Mouse (Mus musculus) mesoderm, embryonic 11.5 days (tissue): ENCODE results near the gene Fpr1.
"Not testable (repeated sequence)": the region's sequence is repeated elsewhere in the genome, so short reads cannot be mapped to it uniquely, and the experiment has no call there.

ENCODE experiments used
- DNase-seq: peaks from one replicate; pipeline ENCODE4 v3.0.0-alpha.2; 2012; ENCODE audit warnings: low read depth, low spot score

The Fpr1 gene

DNA sequence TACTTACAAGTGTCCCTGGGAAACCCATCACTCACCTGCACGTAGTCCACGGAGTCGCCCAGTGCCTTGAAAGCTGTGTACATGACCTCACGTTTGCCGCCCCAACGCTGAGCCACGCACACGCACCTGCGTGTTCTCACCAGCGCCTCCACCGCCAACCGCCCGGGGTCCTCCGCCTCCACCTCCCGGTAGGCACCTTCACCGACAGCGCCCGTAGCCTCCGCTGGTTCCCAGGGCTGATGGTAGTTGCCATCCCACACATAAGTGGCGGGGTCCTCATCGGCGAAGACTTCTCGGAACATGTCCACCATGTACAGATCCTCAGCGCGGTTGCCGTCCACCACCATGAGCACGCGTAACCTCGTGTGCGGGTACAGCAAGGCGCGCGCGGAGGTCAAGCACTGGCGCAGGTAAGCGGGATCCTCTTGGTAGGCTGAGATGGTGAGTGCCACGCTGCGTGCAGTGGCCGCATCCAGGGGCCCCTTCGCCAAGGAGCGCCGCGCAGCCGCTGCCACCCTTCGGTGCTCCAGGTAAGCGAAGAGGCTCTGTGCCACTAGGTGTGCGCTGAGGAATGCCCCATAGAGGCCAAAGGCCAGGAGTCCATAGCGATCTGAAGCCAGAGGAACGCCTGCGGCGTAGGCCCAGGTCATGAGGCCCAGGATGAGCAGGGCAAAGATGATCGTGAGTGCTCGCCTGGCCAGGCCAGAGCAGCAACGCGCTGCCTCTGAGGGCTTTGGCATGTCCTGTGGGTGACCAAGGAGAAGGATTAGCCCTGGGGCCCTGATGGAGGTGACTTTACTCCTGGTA is 33.6 kb downstream of the Fpr1 start:
- no peak for DNase-seq

DNA sequence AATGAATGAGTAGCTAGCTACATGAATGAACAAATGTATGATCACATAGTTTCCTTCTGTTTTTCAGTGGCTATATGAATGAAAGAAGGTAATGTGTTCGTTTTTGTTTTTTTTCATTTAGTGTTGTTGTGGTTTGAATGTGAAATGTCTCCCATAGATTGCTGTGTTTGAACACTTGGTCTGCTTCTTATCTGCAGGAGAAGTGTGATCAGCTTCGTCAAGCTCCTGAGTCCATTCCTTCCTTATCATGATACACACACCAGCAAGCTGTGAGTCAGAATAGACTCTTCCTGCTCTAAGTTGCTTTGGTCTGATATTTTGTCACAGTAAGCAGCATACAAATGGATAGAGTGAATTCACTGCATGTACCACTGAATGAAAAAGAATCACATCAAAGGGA is 34.8 kb downstream of the Fpr1 start:
- DNase-seq, result no peak

DNA sequence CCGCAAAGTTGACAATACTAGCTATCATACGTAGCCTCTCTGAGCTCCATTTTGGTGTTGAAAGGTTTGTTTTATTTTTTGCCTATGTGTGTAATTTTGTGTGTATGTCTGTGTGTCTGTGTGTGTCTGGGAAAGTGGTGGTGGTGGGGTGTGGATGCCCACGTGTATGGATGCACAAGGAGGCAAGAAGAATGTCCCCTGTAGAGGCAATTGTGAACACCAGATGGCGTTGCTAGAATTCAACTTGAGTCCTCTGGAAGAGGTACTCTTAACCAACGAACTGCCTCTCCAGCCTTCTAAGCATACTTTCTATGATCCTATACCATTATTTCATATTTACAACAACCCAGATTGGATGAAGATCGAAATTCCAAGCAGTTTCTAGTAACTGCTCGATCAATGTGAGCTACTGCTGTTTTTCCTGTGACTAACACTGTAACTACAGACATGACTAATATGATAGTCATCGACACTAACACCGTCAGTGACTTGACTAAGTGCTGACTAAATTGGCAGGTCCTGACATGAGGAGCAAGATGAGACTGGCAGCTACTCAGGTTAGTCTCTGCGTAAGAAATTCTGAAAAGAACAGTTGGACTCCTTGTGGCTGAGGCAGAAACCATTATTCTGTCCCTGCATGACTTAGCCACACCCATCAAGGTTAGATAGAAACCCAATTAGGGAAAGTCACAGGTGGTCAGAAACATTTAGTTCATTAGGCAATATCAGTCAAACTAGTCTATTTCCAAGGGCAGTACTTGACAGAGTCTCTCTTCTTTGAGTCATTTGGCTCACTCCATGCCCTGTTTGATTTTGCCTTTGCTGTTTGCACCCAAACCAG is 38.3 kb downstream of the Fpr1 start:
- DNase-seq, result no peak

DNA sequence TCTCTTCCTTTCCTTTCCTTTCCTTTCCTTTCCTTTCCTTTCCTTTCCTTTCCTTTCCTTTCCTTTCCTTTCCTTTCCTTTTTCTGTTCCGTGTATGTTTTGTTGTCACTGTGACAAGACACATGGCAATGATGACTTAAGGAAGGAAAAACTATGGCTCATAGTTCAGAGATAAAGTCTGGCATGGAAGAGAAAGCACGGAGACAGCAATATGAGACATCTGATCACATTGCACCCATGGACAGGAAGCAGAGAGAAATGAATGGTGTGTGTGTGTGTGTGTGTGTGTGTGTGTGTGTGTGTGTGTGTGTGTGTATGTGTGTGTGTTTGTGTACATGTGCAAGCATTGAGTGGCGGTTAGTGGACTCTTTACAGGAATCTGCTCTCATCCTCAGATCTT is 39.1 kb downstream of the Fpr1 start:
- not testable (repeated sequence) for DNase-seq

GRCm38 (mm10) chr17:17843534-17844261 is 40.0 kb downstream of the Fpr1 start:
- no peak for DNase-seq

DNA sequence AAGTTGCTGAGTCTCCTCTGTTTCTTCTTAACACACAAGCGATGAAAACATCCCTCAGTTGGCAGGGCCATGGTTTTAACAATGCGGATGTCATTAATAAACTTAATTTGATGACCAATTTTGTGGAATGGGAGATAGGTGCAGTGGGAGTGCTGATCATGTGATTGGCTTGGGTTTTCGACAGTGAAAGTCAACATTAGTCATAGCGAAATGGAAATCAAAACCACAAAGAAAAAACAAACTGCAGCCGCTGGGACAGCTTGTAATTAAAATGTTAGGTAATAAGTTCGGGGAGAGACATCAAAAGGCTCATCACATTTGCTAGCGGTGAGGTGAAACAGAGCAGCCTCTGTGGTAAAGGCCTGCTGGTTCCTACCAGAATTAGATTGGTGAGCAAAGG is 42.9 kb downstream of the Fpr1 start:
- no peak for DNase-seq

DNA sequence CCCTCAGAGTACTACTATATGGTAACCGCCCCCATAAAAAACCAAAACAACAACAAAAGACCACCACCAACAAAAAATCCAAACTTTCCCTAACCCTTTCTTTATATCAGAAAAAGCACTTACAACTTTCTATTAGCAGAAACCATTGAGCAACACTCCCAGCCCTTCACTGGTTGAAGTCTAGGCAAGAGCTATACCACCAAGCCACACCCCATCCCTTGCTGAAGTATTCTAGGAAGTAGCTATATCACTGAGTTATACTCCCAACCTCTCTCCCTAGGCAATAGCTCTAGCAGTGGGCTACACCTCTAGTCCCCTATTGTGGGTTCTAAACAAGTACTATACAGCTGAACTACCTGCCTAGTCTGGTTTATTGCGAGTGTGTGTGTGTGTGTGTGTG is 44.5 kb downstream of the Fpr1 start:
- DNase-seq, result no peak

DNA sequence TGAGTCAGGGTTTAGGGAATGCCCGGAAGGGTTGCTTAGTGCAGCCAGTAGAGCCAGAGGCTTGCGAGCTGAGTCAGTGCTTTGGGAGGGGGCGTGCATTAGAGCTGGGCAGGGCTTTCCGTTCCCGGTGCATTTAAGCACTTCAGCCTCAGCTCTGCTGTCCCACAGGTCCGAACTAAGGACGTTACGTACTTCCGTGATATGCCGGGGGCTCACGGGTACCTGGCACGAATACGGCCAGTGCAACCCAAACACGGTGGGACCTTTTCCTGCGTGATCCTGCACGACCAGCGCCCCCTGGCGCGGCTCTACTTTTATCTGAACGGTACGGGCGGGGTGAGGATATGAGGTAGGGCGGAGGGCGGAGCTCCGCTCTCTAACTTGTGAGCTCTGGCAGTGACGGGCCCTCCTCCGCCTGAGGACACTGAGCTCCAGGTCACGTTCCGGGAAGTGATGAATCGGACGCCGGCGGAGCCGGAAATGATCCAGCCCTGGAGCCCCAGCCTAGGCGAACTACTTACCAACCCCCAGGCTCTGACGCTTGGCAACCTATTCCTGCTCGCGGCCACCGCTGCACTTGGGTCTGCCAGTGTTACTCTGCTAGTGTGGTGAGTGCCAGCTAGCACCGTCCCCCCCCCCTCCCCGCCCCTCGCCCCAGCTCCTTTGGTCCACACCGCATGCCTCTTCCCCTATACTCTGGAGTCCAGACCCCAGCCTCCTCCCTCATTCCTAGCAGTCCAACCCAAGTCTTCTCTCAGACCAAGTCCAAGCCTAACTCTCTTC is 45.6 kb downstream of the Fpr1 start:
- peak; percentile 92 for DNase-seq

- DNase-seq, result no peak
Observed at GRCm38 (mm10) chr17:17837426-17837825, 46.3 kb downstream of the Fpr1 start.

DNA sequence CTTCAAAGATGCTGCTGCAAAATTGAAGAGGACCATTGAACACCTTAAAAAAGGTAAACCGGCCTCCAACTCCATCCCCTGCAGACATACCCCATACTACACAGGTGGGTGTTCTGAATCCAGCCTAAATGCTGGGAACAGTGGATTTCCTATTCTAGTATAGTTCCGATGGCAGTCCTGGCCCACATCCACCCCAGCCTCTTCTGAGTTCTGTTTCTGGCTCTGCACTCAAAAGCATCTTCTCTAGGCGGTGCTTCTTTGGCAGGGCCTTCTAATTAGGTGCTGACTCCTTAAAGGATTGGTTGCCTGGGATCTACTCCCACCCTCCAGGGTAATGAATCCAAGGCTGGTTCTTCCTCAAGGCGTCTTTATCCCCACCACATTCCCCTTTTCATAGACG is 47.6 kb downstream of the Fpr1 start:
- DNase-seq, result no peak

- DNase-seq, result no peak
Observed at GRCm38 (mm10) chr17:17834896-17835295, 48.8 kb downstream of the Fpr1 start.

DNA sequence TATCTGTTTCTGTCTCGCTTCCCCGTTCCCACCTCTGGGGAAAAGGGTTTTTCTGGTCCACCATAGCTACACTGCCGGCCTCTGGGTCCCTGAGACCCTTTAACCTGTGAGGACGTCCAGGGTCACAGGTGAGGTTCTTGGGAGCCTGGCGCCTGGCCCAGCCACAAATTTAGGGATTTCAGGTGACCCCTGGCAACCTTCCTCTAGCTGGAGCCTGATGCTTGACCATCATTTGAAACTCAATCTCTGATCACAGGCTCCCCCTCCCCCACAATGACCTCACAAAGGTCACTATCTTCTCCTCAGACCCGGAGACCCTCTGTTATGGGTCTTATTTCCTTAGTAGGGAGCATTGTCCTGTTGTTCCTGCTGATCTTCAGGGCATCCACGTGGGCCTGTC is 53.0 kb downstream of the Fpr1 start:
- no peak for DNase-seq

- no peak for DNase-seq
Observed at GRCm38 (mm10) chr17:17829816-17830535, 53.8 kb downstream of the Fpr1 start.

DNA sequence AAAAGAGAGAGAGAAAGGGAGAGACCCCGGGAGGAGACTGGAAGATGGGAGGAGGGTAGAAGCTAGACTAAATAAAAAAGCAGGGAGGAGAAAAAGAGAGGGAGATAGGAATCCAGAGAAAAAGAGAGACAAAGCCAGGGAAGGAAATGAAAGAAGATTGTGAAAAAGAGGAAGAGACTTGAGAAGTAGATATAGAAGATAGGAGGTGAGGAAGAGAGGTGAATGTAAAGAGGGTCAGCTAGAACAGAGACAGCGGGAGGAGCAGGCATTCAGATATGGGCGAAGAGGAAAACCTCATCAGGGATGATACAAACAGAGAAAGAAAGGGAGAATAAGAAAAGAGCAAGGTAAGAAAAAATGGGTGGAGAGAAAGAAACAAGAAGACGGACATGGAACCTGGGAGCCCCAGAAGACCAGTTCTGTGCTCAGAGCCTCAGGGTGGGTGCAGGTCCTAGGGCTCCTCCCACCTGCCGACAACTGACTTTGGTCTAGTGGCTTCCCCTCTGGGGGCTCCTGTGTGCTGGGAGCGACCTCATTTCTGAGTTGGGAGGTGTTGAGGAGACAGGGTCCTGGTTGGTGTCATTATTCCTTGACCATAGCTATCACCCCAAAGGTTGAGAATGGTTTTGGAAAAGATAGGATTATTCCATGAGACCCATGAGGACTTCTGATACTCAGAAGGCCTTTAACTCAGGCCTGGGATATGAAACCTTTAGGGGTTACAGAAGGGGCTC is 54.5 kb downstream of the Fpr1 start:
- no peak for DNase-seq

GRCm38 (mm10) chr17:17828191-17828981 is 55.4 kb downstream of the Fpr1 start:
- peak; percentile 94 for DNase-seq

GRCm38 (mm10) chr17:17827658-17828190 is 56.0 kb downstream of the Fpr1 start:
- DNase-seq, result peak; percentile 93

DNA sequence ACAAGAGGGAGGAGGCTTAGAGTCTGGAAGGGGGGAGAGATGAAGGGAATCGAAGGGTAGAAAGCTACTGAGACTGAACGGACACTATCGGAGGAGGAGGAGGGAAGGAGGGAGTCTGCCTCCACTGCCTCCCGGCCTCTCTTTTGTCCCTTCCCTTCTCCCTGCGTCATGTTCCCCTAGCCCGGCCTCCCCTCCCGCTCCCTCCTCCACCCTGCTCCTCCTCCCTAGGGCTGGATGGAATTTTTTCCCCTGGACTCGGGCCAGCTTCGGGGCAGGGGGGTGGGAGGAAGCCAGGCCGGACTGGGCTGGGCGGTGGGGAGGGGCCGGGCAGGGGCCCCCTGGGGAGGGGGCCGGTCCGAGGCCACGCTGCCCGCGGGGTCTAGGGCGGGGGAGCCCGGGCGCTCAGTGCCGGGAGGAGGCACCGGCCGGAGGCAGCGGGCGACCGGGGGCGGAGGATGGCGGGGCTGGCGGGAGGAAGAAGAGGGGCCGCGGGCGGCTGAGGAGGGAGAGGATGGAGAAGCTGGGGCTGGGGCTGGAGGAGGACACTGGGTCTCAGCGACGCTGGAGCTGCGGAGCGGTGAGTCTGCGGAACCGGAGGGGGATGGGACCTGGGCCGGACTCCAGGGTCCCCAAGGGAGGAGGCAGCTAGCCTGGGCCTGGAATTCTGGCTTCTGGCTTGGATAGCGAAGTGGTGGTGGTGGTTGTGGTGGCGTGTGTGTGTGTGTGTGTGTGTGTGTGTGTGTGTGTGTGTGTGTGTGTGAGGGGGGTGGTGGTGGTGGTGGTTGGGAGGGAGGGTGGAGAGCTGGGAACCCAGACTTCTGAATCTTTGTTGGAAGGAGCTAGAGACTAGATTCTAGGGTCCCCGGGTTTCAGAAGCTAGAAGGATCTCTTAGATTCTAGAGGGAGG is 56.7 kb downstream of the Fpr1 start, which contains the start of gene Spaca6:
TSS of gene Spaca6 (plus strand) at position 408 of the 907 bp plus-strand sequence.
- peak; percentile 96 for DNase-seq
